Mouse (Mus musculus) megakaryocyte, embryonic 14.5 days (primary cell): ENCODE results near the gene Gab1.

Experiments used
- FLI1 ChIP-seq: IDR thresholded peaks from 2 replicates; pipeline ENCODE4 v1.6.1; 2012; ENCODE audit warnings: low read length, inconsistent platforms, mixed read lengths
- GATA1 ChIP-seq: IDR thresholded peaks from 3 replicates; pipeline ENCODE4 v1.6.1; 2012; ENCODE audit warnings: mixed read lengths, low read length, inconsistent platforms, borderline replicate concordance

DNA sequence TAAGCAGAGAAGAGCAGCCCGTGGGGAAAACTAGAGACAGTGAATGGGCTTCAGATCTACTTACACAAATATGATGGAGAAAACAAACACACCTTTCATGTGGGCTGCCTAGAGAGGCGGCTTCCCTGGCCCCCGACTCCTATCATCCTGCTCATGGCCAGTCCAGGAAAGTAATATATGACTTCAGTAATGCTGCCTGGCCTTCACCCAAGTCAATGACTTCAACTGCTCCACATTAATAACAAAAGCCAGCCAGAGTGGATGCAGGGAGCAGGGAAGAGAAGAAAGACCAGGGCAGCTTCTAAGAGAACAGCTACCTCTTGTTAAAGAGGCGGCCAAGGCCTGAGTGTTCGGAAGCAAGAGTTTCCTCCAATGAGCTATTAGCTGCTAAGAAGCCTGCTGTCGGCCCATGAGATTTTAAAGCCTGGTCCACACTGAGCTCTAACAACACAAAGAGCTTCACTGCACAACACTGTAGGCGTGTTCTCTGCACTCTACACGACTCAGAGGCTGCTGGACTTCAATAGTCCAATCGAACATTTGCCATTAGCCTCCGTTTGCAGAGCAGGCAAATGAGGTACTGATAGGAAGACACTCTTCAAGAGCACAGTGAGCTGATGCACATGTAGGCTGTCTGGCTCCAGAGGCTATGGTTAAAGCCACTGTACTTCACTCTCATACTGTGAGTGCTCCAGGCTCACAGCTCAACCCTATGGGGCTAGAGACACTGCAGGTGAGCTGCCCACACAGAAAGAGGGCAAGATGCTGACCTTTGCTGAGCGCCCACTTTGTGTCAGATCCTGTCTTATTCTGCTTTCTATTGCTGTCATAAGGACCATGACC lies 49.4 kb downstream of the Gab1 start:
- no peak for TF ChIP-seq GATA1
- no peak for TF ChIP-seq FLI1
